Mouse (Mus musculus) heart, postnatal 0 days (tissue): ENCODE data around the gene Dhrs1. TPM values are rescaled to one million over a fixed set of nuclear protein-coding genes. Genes with fewer than 3 reads are reported as not detected.

Experiments used
- ATAC-seq: fragments of 200-750 bp; cut with Nextera tagmentation; 2 replicates; pipeline ENCODE4 v1.8.0; 2017; ENCODE audit warnings: low read depth, moderate number of reproducible peaks, moderate library complexity; ENCODE audit not compliant: insufficient read depth
- DNase-seq: peaks from one replicate; pipeline ENCODE4 v3.0.0-alpha.2; 2016; ENCODE audit warnings: low spot score
- H3K27ac ChIP-seq: fragments of 300-500 bp; sonication (generic); 2 replicates; pipeline ENCODE4 v1.5.1; 2014; ENCODE audit warnings: low read depth, mild to moderate bottlenecking
- H3K27me3 ChIP-seq: fragments of 300-500 bp; sonication (generic); 2 replicates; pipeline ENCODE4 v1.6.1; 2014; ENCODE audit warnings: low read length, mixed read lengths; ENCODE audit not compliant: control insufficient read depth, insufficient read depth
- H3K36me3 ChIP-seq: fragments of 300-500 bp; sonication (generic); replicated peaks from 2 replicates; pipeline ENCODE4 v1.6.1; 2014; ENCODE audit warnings: low read length, mixed read lengths; ENCODE audit not compliant: control insufficient read depth, insufficient read depth
- H3K4me1 ChIP-seq: fragments of 300-500 bp; sonication (generic); 2 replicates; pipeline ENCODE4 v1.6.1; 2014; ENCODE audit warnings: antibody characterized with exemption; ENCODE audit not compliant: control insufficient read depth, insufficient read depth
- H3K4me2 ChIP-seq: fragments of 300-500 bp; sonication (generic); 2 replicates; pipeline ENCODE4 v1.6.1; 2014; ENCODE audit warnings: low read depth, mild to moderate bottlenecking, low read length, moderate library complexity
- H3K4me3 ChIP-seq: fragments of 300-500 bp; sonication (generic); 2 replicates; pipeline ENCODE4 v1.5.1; 2014; ENCODE audit warnings: low read depth, low read length
- H3K9ac ChIP-seq: fragments of 300-500 bp; sonication (generic); replicated peaks from 2 replicates; pipeline ENCODE4 v1.6.1; 2014; ENCODE audit warnings: low read depth, low read length, mixed read lengths
- H3K9me3 ChIP-seq: fragments of 300-500 bp; sonication (generic); replicated peaks from 2 replicates; pipeline ENCODE4 v1.6.1; 2016; ENCODE audit warnings: low read length; ENCODE audit not compliant: control insufficient read depth
- CTCF ChIP-seq: IDR thresholded peaks from 2 replicates; pipeline ENCODE4 v1.5.1; 2016; ENCODE audit warnings: antibody characterized with exemption, control low read depth, low read depth
- EP300 ChIP-seq: IDR thresholded peaks from 2 replicates; pipeline ENCODE4 v1.6.1; 2016; ENCODE audit warnings: antibody characterized with exemption, low read depth
- WGBS: fragments of 180-500 bp; shearing (Covaris S2); extraction: QIAGEN DNeasy Blood & Tissue Kit; methylation state at CpG from one replicate; pipeline ENCODE4 v1.1.7; 2014; 5-methylcytosine and 5-hydroxymethylcytosine counted together
- polyA plus RNA-seq: library from polyadenylated mRNA; unstranded; fragments of >200 nt; fragmentation: Nextera tagmentation; extraction: Ambion mirVana; gene quantifications from 2 replicates; pipeline ENCODE4 v1.2.1, GENCODE M21; 2015
- total RNA-seq: library from RNA; depleted of rRNA; stranded (reverse); fragments of >200 nt; gene quantifications from 2 replicates; pipeline ENCODE4 v1.2.3, GENCODE M21; 2014; ENCODE audit warnings: low replicate concordance; rRNA removed

Dhrs1 gene
- total and polyA plus RNA-seq, 2 experiments from 2014 or later, result 58.1 to 65.0 TPM

- Histone ChIP-seq H3K36me3 (no peaks in the 10 kb centered on the region), H3K4me3 (no peak overlapping the region), H3K4me1 (no peaks in the 10 kb centered on the region), H3K9ac (no peak overlapping the region), H3K9me3 (no peaks in the 10 kb centered on the region), H3K4me2 (no peak overlapping the region), H3K27me3 (no peaks in the 10 kb centered on the region), H3K27ac (no peak overlapping the region)
- 66% methylated on average over 10 of the region's 10 CpGs for WGBS
- ATAC-seq (no peak), DNase-seq (no peak)
- no peak for TF ChIP-seq EP300
- no peak for TF ChIP-seq CTCF
Measured at GRCm38 (mm10) chr14:55689433-55689832, 56.1 kb downstream of the Dhrs1 start.

Other genes starting within 250 kb of the Dhrs1 start
Only the 30 nearest of the 35 such genes appear.
- gene Dcaf11, start 185.7 kb downstream of the Dhrs1 start, total RNA-seq, result 74.4 and 84.9 TPM in 2 replicates
- gene Dcaf11, start 185.7 kb downstream of the Dhrs1 start, polyA plus RNA-seq, result 75.2 and 81.6 TPM in 2 replicates
- 15.5 TPM in 1 of 2 replicates, not detected in the other for gene A730061H03Rik, start 185.3 kb downstream of the Dhrs1 start, total RNA-seq
- gene A730061H03Rik, start 185.3 kb downstream of the Dhrs1 start, polyA plus RNA-seq, result 1.3 and 1.4 TPM in 2 replicates
- 212 and 277 TPM in 2 replicates for gene Fitm1, start 170.1 kb downstream of the Dhrs1 start, total RNA-seq
- 181 and 195 TPM in 2 replicates for gene Fitm1, start 170.1 kb downstream of the Dhrs1 start, polyA plus RNA-seq
- 145 and 181 TPM in 2 replicates for gene Psme1, start 167.6 kb downstream of the Dhrs1 start, total RNA-seq
- gene Psme1, start 167.6 kb downstream of the Dhrs1 start, polyA plus RNA-seq, result 250 and 254 TPM in 2 replicates
- 36.1 and 37.6 TPM in 2 replicates for gene Emc9, start 160.4 kb downstream of the Dhrs1 start, total RNA-seq
- gene Emc9, start 160.4 kb downstream of the Dhrs1 start, polyA plus RNA-seq, result 52.9 and 54.1 TPM in 2 replicates
- gene Psme2, start 154.6 kb downstream of the Dhrs1 start, total RNA-seq, result 35.3 and 352 TPM in 2 replicates
- gene Psme2, start 154.6 kb downstream of the Dhrs1 start, polyA plus RNA-seq, result 220 and 234 TPM in 2 replicates
- 15.0 and 20.1 TPM in 2 replicates for gene Rnf31, start 154.0 kb downstream of the Dhrs1 start, total RNA-seq
- gene Rnf31, start 154.0 kb downstream of the Dhrs1 start, polyA plus RNA-seq, result 10.3 and 13.6 TPM in 2 replicates
- 31.5 and 44.7 TPM in 2 replicates for gene Irf9, start 142.1 kb downstream of the Dhrs1 start, total RNA-seq
- gene Irf9, start 142.1 kb downstream of the Dhrs1 start, polyA plus RNA-seq, result 11.6 and 14.2 TPM in 2 replicates
- gene Rec8, start 127.7 kb downstream of the Dhrs1 start, total RNA-seq, result 1.5 and 9.1 TPM in 2 replicates
- 1.9 and 2.1 TPM in 2 replicates for gene Rec8, start 127.7 kb downstream of the Dhrs1 start, polyA plus RNA-seq
- gene Ipo4, start 109.7 kb downstream of the Dhrs1 start, total RNA-seq, result 34.9 and 49.8 TPM in 2 replicates
- gene Ipo4, start 109.7 kb downstream of the Dhrs1 start, polyA plus RNA-seq, result 32.0 and 37.6 TPM in 2 replicates
- gene Gm49378, start 107.8 kb downstream of the Dhrs1 start, total RNA-seq, result 0.15 and 6.9 TPM in 2 replicates
- gene Gm49378, start 107.8 kb downstream of the Dhrs1 start, polyA plus RNA-seq, result 1.1 and 1.2 TPM in 2 replicates
- 62.8 and 83.3 TPM in 2 replicates for gene Tm9sf1, start 101.9 kb downstream of the Dhrs1 start, total RNA-seq
- 62.7 and 67.4 TPM in 2 replicates for gene Tm9sf1, start 101.9 kb downstream of the Dhrs1 start, polyA plus RNA-seq
- 0.12 TPM in 1 of 2 replicates, not detected in the other for gene Tssk4, start 95.5 kb downstream of the Dhrs1 start, total RNA-seq
- gene Tssk4, start 95.5 kb downstream of the Dhrs1 start, polyA plus RNA-seq, result 0.25 and 0.31 TPM in 2 replicates
- gene Mdp1, start 85.2 kb downstream of the Dhrs1 start, total RNA-seq, result 62.4 and 66.0 TPM in 2 replicates
- gene Mdp1, start 85.2 kb downstream of the Dhrs1 start, polyA plus RNA-seq, result 98.6 and 104 TPM in 2 replicates
- gene Gmpr2, start 73.7 kb downstream of the Dhrs1 start, total RNA-seq, result 27.4 and 31.8 TPM in 2 replicates
- gene Gmpr2, start 73.7 kb downstream of the Dhrs1 start, polyA plus RNA-seq, result 27.7 and 29.2 TPM in 2 replicates
- gene Nedd8, start 73.6 kb downstream of the Dhrs1 start, total RNA-seq, result 137 and 141 TPM in 2 replicates
- 460 and 483 TPM in 2 replicates for gene Nedd8, start 73.6 kb downstream of the Dhrs1 start, polyA plus RNA-seq
- gene Tinf2, start 63.9 kb downstream of the Dhrs1 start, total RNA-seq, result 11.9 and 20.2 TPM in 2 replicates
- 15.9 and 17.1 TPM in 2 replicates for gene Tinf2, start 63.9 kb downstream of the Dhrs1 start, polyA plus RNA-seq
- gene Tgm1, start 31.8 kb downstream of the Dhrs1 start, total RNA-seq, result 0.85 and 1.3 TPM in 2 replicates
- 0.11 and 0.27 TPM in 2 replicates for gene Tgm1, start 31.8 kb downstream of the Dhrs1 start, polyA plus RNA-seq
- gene Rabggta, start 23.4 kb downstream of the Dhrs1 start, total RNA-seq, result 35.6 and 36.8 TPM in 2 replicates
- 20.8 and 21.8 TPM in 2 replicates for gene Rabggta, start 23.4 kb downstream of the Dhrs1 start, polyA plus RNA-seq
- gene Nop9, start within 50 bp of the Dhrs1 start, total RNA-seq, result 20.2 and 26.3 TPM in 2 replicates
- 13.1 and 14.2 TPM in 2 replicates for gene Nop9, start within 50 bp of the Dhrs1 start, polyA plus RNA-seq
- gene Cideb, start 12.8 kb upstream of the Dhrs1 start, total RNA-seq, result 0.31 and 0.34 TPM in 2 replicates
- gene Cideb, start 12.8 kb upstream of the Dhrs1 start, polyA plus RNA-seq, result 2.8 and 3.6 TPM in 2 replicates
- gene Ltb4r2, start 15.7 kb upstream of the Dhrs1 start, total RNA-seq, result not detected in 2 replicates
- gene Ltb4r2, start 15.7 kb upstream of the Dhrs1 start, polyA plus RNA-seq, result 0.10 and 0.22 TPM in 2 replicates
- 0.62 TPM in 1 of 2 replicates, not detected in the other for gene Ltb4r1, start 20.3 kb upstream of the Dhrs1 start, total RNA-seq
- 0.38 and 0.40 TPM in 2 replicates for gene Ltb4r1, start 20.3 kb upstream of the Dhrs1 start, polyA plus RNA-seq
- gene Adcy4, start 38.4 kb upstream of the Dhrs1 start, total RNA-seq, result 16.2 and 17.4 TPM in 2 replicates
- 10.6 TPM in 2 replicates for gene Adcy4, start 38.4 kb upstream of the Dhrs1 start, polyA plus RNA-seq
- gene Ripk3, start 43.2 kb upstream of the Dhrs1 start, total RNA-seq, result 8.5 and 16.3 TPM in 2 replicates
- 9.3 and 9.4 TPM in 2 replicates for gene Ripk3, start 43.2 kb upstream of the Dhrs1 start, polyA plus RNA-seq
- 6.5 and 8.5 TPM in 2 replicates for gene Nfatc4, start 77.5 kb upstream of the Dhrs1 start, total RNA-seq
- gene Nfatc4, start 77.5 kb upstream of the Dhrs1 start, polyA plus RNA-seq, result 3.4 and 4.0 TPM in 2 replicates
- gene Nynrin, start 108.3 kb upstream of the Dhrs1 start, total RNA-seq, result 27.6 and 29.0 TPM in 2 replicates
- gene Nynrin, start 108.3 kb upstream of the Dhrs1 start, polyA plus RNA-seq, result 3.9 and 4.7 TPM in 2 replicates
- gene Cbln3, start 138.7 kb upstream of the Dhrs1 start, total RNA-seq, result 0.73 and 2.5 TPM in 2 replicates
- 0.47 and 0.68 TPM in 2 replicates for gene Cbln3, start 138.7 kb upstream of the Dhrs1 start, polyA plus RNA-seq
- gene Khnyn, start 139.3 kb upstream of the Dhrs1 start, total RNA-seq, result 17.1 and 19.5 TPM in 2 replicates
- 5.0 and 5.3 TPM in 2 replicates for gene Khnyn, start 139.3 kb upstream of the Dhrs1 start, polyA plus RNA-seq
- 89.1 and 138 TPM in 2 replicates for gene Sdr39u1, start 154.6 kb upstream of the Dhrs1 start, total RNA-seq
- gene Sdr39u1, start 154.6 kb upstream of the Dhrs1 start, polyA plus RNA-seq, result 79.5 and 88.3 TPM in 2 replicates